Mouse (Mus musculus) adrenal gland, postnatal 4 days (tissue): Measurements from ENCODE around the gene Tex261. TPM values are rescaled to one million over a fixed set of nuclear protein-coding genes. Genes with fewer than 3 reads are reported as not detected.

Experiments
- DNase-seq, 2 experiments: peaks; one replicate each; pipeline ENCODE4 v3.0.0; 2021 to 2022; ENCODE audit warnings: low spot score in 2 of 2, mixed read lengths in 2 of 2
- total RNA-seq, 2 experiments: library from RNA; stranded (reverse); gene quantifications; 2 replicates each; pipeline ENCODE4 v1.2.3; 2021

Tex261 gene
- total RNA-seq, 2 experiments from 2014 or later: 93.7 to 93.9 TPM

- DNase-seq: no peak
Observed at GRCm38 (mm10) chr6:83762880-83763431, 12.7 kb downstream of the Tex261 start.

GRCm38 (mm10) chr6:83762344-83762743 is 13.3 kb downstream of the Tex261 start, which contains the start of gene Ankrd53:
Ankrd53 (plus strand) TSS chr6:83762644.
- DNase-seq: no peak

- no peak for DNase-seq
Observed at GRCm38 (mm10) chr6:83756051-83756450, 19.6 kb downstream of the Tex261 start.

GRCm38 (mm10) chr6:83750171-83750684 is 25.4 kb downstream of the Tex261 start:
- DNase-seq: peak in 1 of 2 experiments; percentile 23

GRCm38 (mm10) chr6:83749286-83749685 is 26.3 kb downstream of the Tex261 start:
- no peak for DNase-seq

GRCm38 (mm10) chr6:83745466-83745865 is 30.1 kb downstream of the Tex261 start:
- no peak for DNase-seq

GRCm38 (mm10) chr6:83744557-83744956 is 31.1 kb downstream of the Tex261 start:
- DNase-seq: no peak

GRCm38 (mm10) chr6:83744126-83744525 is 31.5 kb downstream of the Tex261 start:
- no peak for DNase-seq

GRCm38 (mm10) chr6:83743212-83743611 is 32.4 kb downstream of the Tex261 start:
- DNase-seq: no peak

GRCm38 (mm10) chr6:83742761-83743160 is 32.9 kb downstream of the Tex261 start, which contains the start of gene Atp6v1b1:
Atp6v1b1 (plus strand) TSS chr6:83742990.
- no peak for DNase-seq

- DNase-seq: no peak
Observed at GRCm38 (mm10) chr6:83738596-83738995, 37.0 kb downstream of the Tex261 start.

GRCm38 (mm10) chr6:83737311-83737710 is 38.3 kb downstream of the Tex261 start:
- no peak for DNase-seq

GRCm38 (mm10) chr6:83731128-83731527 is 44.5 kb downstream of the Tex261 start:
- DNase-seq: peak in 1 of 2 experiments; percentile 35

GRCm38 (mm10) chr6:83729350-83729970 is 46.2 kb downstream of the Tex261 start:
- no peak for DNase-seq

- DNase-seq: no peak
Observed at GRCm38 (mm10) chr6:83728488-83728887, 47.1 kb downstream of the Tex261 start.

- no peak for DNase-seq
Observed at GRCm38 (mm10) chr6:83727178-83727577, 48.4 kb downstream of the Tex261 start.

GRCm38 (mm10) chr6:83722526-83722925 is 53.1 kb downstream of the Tex261 start:
- DNase-seq: no peak

Other genes with a start within 250 kb of the Tex261 start
- 1 to 10 TPM; 3.1 to 4.3 TPM for gene Actg2, start 239.5 kb downstream of the Tex261 start, total RNA-seq
- 10 to 100 TPM; 32.9 to 33.0 TPM for gene Stambp, start 203.1 kb downstream of the Tex261 start, total RNA-seq
- 1 to 10 TPM in 1 of 2 experiments, under 1 TPM in 1; 0.22 to 6.4 TPM for gene Clec4f, start 119.6 kb downstream of the Tex261 start, total RNA-seq
- gene Cd207, start 98.0 kb downstream of the Tex261 start, total RNA-seq: under 1 TPM in 1 of 2 experiments, not detected in 1; 0.45 TPM
- gene Vax2, start 64.5 kb downstream of the Tex261 start, total RNA-seq: not detected
- gene Atp6v1b1, start 32.8 kb downstream of the Tex261 start, total RNA-seq: 10 to 100 TPM in 1 of 2 experiments, under 1 TPM in 1; 0.31 to 13.7 TPM
- under 1 TPM; 0.28 to 0.39 TPM for gene Ankrd53, start 13.2 kb downstream of the Tex261 start, total RNA-seq
- 10 to 100 TPM; 65.5 to 70.1 TPM for gene Nagk, start 19.2 kb upstream of the Tex261 start, total RNA-seq
- 10 to 100 TPM; 32.5 to 36.2 TPM for gene Paip2b, start 55.9 kb upstream of the Tex261 start, total RNA-seq
- gene Zfp638, start 91.3 kb upstream of the Tex261 start, total RNA-seq: 100 to 1,000 TPM in 1 of 2 experiments, 10 to 100 TPM in 1; 99.9 to 101 TPM
- gene Dysf, start 232.8 kb upstream of the Tex261 start, total RNA-seq: 10 to 100 TPM; 66.5 to 66.9 TPM